Mouse (Mus musculus): ENCODE data around the gene S100a4.

S100a4 gene

GRCm38 (mm10) chr3:90603623-90604022, at the start of gene S100a4:
TSS of gene S100a4 (plus strand) at chr3:90603771.
- no peak for DNase-seq

- peak; percentile 12 for DNase-seq
Measured at GRCm38 (mm10) chr3:90555954-90556353, 47.6 kb upstream of the S100a4 start.

GRCm38 (mm10) chr3:90560008-90560628, 43.5 kb upstream of the S100a4 start, which contains the start of gene S100a3:
TSS of gene S100a3 (plus strand) at chr3:90560578.
- DNase-seq, result no peak

- DNase-seq, result no peak
Measured at GRCm38 (mm10) chr3:90574691-90575090, 28.9 kb upstream of the S100a4 start.

- no peak for DNase-seq
Measured at GRCm38 (mm10) chr3:90575320-90575719, 28.3 kb upstream of the S100a4 start.

GRCm38 (mm10) chr3:90576351-90577001, 27.1 kb upstream of the S100a4 start:
- no peak for DNase-seq

- DNase-seq, result no peak
Measured at GRCm38 (mm10) chr3:90579433-90579832, 24.1 kb upstream of the S100a4 start.

- no peak for DNase-seq
Measured at GRCm38 (mm10) chr3:90581141-90581540, 22.4 kb upstream of the S100a4 start.

- DNase-seq, result no peak
Measured at GRCm38 (mm10) chr3:90582156-90582555, 21.4 kb upstream of the S100a4 start.

- no peak for DNase-seq
Measured at GRCm38 (mm10) chr3:90582556-90582955, 21.0 kb upstream of the S100a4 start.

GRCm38 (mm10) chr3:90583893-90584292, 19.7 kb upstream of the S100a4 start:
- DNase-seq, result peak; percentile 63

GRCm38 (mm10) chr3:90585595-90585994, 18.0 kb upstream of the S100a4 start:
- peak; percentile 27 for DNase-seq

- no peak for DNase-seq
Measured at GRCm38 (mm10) chr3:90586016-90586643, 17.4 kb upstream of the S100a4 start.

GRCm38 (mm10) chr3:90586906-90587305, 16.7 kb upstream of the S100a4 start:
- peak; percentile 26 for DNase-seq

GRCm38 (mm10) chr3:90587361-90588101, 16.0 kb upstream of the S100a4 start:
- DNase-seq, result no peak

- DNase-seq, result no peak
Measured at GRCm38 (mm10) chr3:90589390-90589789, 14.2 kb upstream of the S100a4 start.

- DNase-seq, result no peak
Measured at GRCm38 (mm10) chr3:90589947-90590346, 13.6 kb upstream of the S100a4 start, which contains the start of gene S100a2. TSS of gene S100a2 (plus strand) at chr3:90590247.

- no peak for DNase-seq
Measured at GRCm38 (mm10) chr3:90594466-90594865, 9.1 kb upstream of the S100a4 start.

GRCm38 (mm10) chr3:90595556-90595955, 8.0 kb upstream of the S100a4 start:
- no peak for DNase-seq

GRCm38 (mm10) chr3:90596810-90597209, 6.8 kb upstream of the S100a4 start:
- no peak for DNase-seq

- no peak for DNase-seq
Measured at GRCm38 (mm10) chr3:90597736-90598135, 5.8 kb upstream of the S100a4 start.

- DNase-seq, result no peak
Measured at GRCm38 (mm10) chr3:90598212-90598611, 5.4 kb upstream of the S100a4 start.

GRCm38 (mm10) chr3:90599401-90599800, 4.2 kb upstream of the S100a4 start:
- no peak for DNase-seq

Data from kidney, adult 11 months (tissue).